Mouse (Mus musculus) layer of hippocampus, adult 18-20 months (tissue): Measurements from ENCODE around the gene Cdc42ep4. TPM values are rescaled to one million over a fixed set of nuclear protein-coding genes. Genes with fewer than 3 reads are reported as not detected.

Source experiments
- DNase-seq, 2 experiments: peaks; one replicate each; pipeline ENCODE4 v3.0.0; 2022; ENCODE audit warnings: low spot score in 2 of 2
- total RNA-seq, 2 experiments: library from RNA; stranded (reverse); gene quantifications; 2 replicates each; pipeline ENCODE4 v1.2.3; 2021

The Cdc42ep4 gene
- total RNA-seq, 2 experiments from 2014 or later = 32.4 to 32.7 TPM

GRCm38 (mm10) chr11:113726994-113727888, 24.4 kb downstream of the Cdc42ep4 start:
- no peak for DNase-seq

GRCm38 (mm10) chr11:113725235-113726048, 26.2 kb downstream of the Cdc42ep4 start:
- DNase-seq = peak in 1 of 2 experiments; percentile 54

- DNase-seq = peak; percentile 16 to 63
Observed at GRCm38 (mm10) chr11:113722405-113723090, 29.1 kb downstream of the Cdc42ep4 start.

GRCm38 (mm10) chr11:113717767-113718424, 33.8 kb downstream of the Cdc42ep4 start:
- no peak for DNase-seq

- no peak for DNase-seq
Observed at GRCm38 (mm10) chr11:113716132-113716531, 35.5 kb downstream of the Cdc42ep4 start.

- no peak for DNase-seq
Observed at GRCm38 (mm10) chr11:113715078-113715674, 36.5 kb downstream of the Cdc42ep4 start.

- no peak for DNase-seq
Observed at GRCm38 (mm10) chr11:113711061-113711460, 40.6 kb downstream of the Cdc42ep4 start.

GRCm38 (mm10) chr11:113710257-113710777, 41.4 kb downstream of the Cdc42ep4 start:
- no peak for DNase-seq

- DNase-seq = no peak
Observed at GRCm38 (mm10) chr11:113709731-113710256, 41.9 kb downstream of the Cdc42ep4 start, which contains the start of gene Cpsf4l. TSS of gene Cpsf4l (minus strand) at chr11:113710017.

- no peak for DNase-seq
Observed at GRCm38 (mm10) chr11:113709272-113709671, 42.4 kb downstream of the Cdc42ep4 start.

- no peak for DNase-seq
Observed at GRCm38 (mm10) chr11:113708629-113709213, 43.0 kb downstream of the Cdc42ep4 start.

GRCm38 (mm10) chr11:113705966-113706652, 45.6 kb downstream of the Cdc42ep4 start:
- DNase-seq = no peak

GRCm38 (mm10) chr11:113703758-113704157, 47.9 kb downstream of the Cdc42ep4 start:
- peak; percentile 75 to 89 for DNase-seq

GRCm38 (mm10) chr11:113699643-113700042, 52.0 kb downstream of the Cdc42ep4 start:
- DNase-seq = no peak

GRCm38 (mm10) chr11:113698013-113698545, 53.6 kb downstream of the Cdc42ep4 start:
- DNase-seq = no peak

GRCm38 (mm10) chr11:113697571-113697970, 54.1 kb downstream of the Cdc42ep4 start:
- DNase-seq = no peak

- no peak for DNase-seq
Observed at GRCm38 (mm10) chr11:113691851-113692250, 59.8 kb downstream of the Cdc42ep4 start.

GRCm38 (mm10) chr11:113691318-113691717, 60.4 kb downstream of the Cdc42ep4 start:
- DNase-seq = no peak
